Comparison of ENCODE assay signal across 13 mouse cellular contexts in genomic region chr9:40556396-40556795, GRCm38 (mm10).
"Had no signal": no experiment of that assay in that cellular context is flagged by ENCODE, and none has a peak within 500 bp of the region (broad histone marks: within the 10 kb centered on the region; RNA-seq: fewer than 3 reads in every experiment).

No protein-coding gene starts in this region.

- DNase-seq: gastrocnemius, adult 2 months; gastrocnemius, postnatal 10 days; gastrocnemius, postnatal 25 days; heart, adult 18-20 months; heart, postnatal 10 days; heart, postnatal 4 days; kidney, adult 18-20 months; kidney, adult 8-10 months; kidney, postnatal 10 days; kidney, postnatal 25 days; kidney, postnatal 4 days; liver; liver, embryonic 13.5 days had no signal
